Mouse (Mus musculus) E14TG2a.4 (cell line): ENCODE data around the gene Cldn1.

Experiments used
- H3K27me3 ChIP-seq: 2 replicates; pipeline ENCODE4 v1.6.1; 2014; ENCODE audit warnings: low read length, control low read depth; ENCODE audit not compliant: insufficient read depth
- H3K36me3 ChIP-seq: 2 replicates; pipeline ENCODE4 v1.6.1; 2014; ENCODE audit warnings: low read length, control low read depth; ENCODE audit not compliant: insufficient read depth
- H3K4me1 ChIP-seq: replicated peaks from 2 replicates; pipeline ENCODE4 v1.6.1; 2014; ENCODE audit warnings: low read depth, low read length, control low read depth
- H3K4me3 ChIP-seq: replicated peaks from 2 replicates; pipeline ENCODE4 v1.5.1; 2014; ENCODE audit warnings: mild to moderate bottlenecking, low read length
- H3K9me3 ChIP-seq: 2 replicates; pipeline ENCODE4 v1.6.1; 2014; ENCODE audit warnings: low read length, control low read depth
- CTCF ChIP-seq: conservative IDR thresholded peaks from 2 replicates; pipeline ENCODE4 v1.5.1; 2014; ENCODE audit warnings: low read length
- NANOG ChIP-seq: IDR thresholded peaks from 2 replicates; pipeline ENCODE4 v1.6.1; 2014; ENCODE audit warnings: borderline replicate concordance, low read length, mixed read lengths
- POU5F1 ChIP-seq: IDR thresholded peaks from 2 replicates; pipeline ENCODE4 v1.6.1; 2014; ENCODE audit warnings: low read length, borderline replicate concordance

Gene Cldn1

DNA sequence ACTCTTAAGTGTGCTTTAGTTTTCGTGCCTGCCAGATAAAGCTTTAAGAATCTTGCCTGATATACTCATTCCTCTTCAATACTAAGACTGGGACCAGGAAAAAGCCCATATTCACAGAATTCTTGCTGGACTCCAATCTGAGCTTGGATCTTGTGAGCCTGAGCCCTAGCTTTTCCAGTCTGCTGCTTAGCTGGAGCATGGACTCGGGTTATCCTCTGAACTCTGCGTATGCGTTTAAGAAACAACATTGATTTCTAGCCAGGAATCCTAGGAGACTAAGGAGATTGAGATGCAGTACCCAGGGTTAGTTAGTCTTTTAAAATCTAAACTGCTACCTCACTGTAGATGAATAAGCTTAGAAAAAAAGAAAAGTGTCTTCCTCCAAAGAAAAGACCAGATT is 20.9 kb downstream of the Cldn1 start:
- Histone ChIP-seq H3K9me3 (no peaks in the 10 kb centered on the region), H3K4me3 (no peak overlapping the region), H3K4me1 (no peaks in the 10 kb centered on the region), H3K36me3 (no peaks in the 10 kb centered on the region), H3K27me3 (no peaks in the 10 kb centered on the region)
- no peak for TF ChIP-seq POU5F1
- TF ChIP-seq NANOG: no peak
- no peak for TF ChIP-seq CTCF

DNA sequence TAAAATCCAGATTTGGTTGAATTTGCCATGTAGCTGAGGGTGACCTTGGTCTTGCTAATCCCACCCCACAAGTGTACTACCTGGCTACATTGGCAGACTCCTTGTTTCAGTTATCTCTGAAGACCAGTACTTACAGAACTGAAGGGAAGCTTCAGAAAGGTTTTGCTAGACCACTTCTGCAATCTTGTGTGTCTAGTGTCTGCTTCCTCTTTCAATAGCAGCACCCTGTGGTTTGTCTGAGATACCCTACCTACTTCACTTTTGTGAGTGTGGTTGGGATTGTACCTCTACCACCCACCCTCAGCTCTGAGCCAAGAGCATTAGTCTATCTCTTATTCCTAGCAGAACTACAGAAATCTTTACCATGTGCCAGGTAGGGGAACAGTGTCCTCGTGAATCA is 22.8 kb downstream of the Cldn1 start:
- TF ChIP-seq NANOG (no peak), CTCF (no peak), POU5F1 (no peak)
- H3K4me3 ChIP-seq: no peak overlapping the region
- H3K27me3 ChIP-seq: no peaks in the 10 kb centered on the region
- no peaks in the 10 kb centered on the region for H3K36me3 ChIP-seq
- no peaks in the 10 kb centered on the region for H3K4me1 ChIP-seq
- H3K9me3 ChIP-seq: no peaks in the 10 kb centered on the region

DNA sequence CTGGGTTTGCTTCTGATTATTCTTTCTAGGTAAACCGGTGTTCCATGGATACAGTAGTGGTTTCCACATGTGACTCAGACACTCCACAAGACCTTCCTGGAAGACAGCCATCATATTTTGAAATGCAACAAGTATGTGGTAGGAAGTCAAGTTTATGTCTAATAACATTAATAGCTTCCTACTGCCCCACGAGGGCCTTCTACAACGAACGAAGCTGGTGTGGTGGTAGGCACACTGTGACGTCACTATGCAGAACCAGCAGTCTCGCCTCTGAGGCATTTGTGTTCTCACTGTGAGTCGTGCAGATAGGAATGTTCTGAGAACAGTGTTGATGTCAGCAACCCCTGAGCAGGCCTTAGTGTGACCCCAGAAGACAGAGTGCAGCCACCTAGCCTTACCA is 55.4 kb downstream of the Cldn1 start:
- H3K36me3 ChIP-seq: no peaks in the 10 kb centered on the region
- H3K4me3 ChIP-seq: no peak overlapping the region
- no peaks in the 10 kb centered on the region for H3K9me3 ChIP-seq
- no peak for TF ChIP-seq NANOG
- TF ChIP-seq POU5F1: no peak
- TF ChIP-seq CTCF: no peak
- H3K27me3 ChIP-seq: no peaks in the 10 kb centered on the region
- no peaks in the 10 kb centered on the region for H3K4me1 ChIP-seq

DNA sequence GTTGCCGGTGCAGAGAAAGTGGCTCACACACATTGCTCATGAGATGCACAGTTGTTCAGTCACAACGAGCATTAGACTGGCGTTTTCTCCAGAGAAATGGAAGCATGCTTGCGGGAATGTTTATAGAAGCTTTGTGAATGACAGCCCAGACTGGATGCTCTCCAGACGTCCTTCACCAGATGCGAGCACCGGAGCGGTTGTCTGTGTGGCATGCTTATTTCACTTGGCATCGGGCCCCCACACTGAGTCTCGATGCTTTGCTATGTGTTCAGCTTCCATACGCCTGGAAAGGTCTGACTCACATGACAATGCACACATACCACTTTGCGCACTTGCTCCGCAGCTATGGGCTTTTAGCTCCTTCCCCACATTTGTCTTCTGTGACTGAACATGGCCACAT is 56.8 kb downstream of the Cldn1 start:
- Histone ChIP-seq H3K4me1 (no peaks in the 10 kb centered on the region), H3K27me3 (no peaks in the 10 kb centered on the region), H3K36me3 (no peaks in the 10 kb centered on the region), H3K4me3 (no peak overlapping the region), H3K9me3 (no peaks in the 10 kb centered on the region)
- TF ChIP-seq NANOG: no peak
- TF ChIP-seq POU5F1: no peak
- no peak for TF ChIP-seq CTCF

DNA sequence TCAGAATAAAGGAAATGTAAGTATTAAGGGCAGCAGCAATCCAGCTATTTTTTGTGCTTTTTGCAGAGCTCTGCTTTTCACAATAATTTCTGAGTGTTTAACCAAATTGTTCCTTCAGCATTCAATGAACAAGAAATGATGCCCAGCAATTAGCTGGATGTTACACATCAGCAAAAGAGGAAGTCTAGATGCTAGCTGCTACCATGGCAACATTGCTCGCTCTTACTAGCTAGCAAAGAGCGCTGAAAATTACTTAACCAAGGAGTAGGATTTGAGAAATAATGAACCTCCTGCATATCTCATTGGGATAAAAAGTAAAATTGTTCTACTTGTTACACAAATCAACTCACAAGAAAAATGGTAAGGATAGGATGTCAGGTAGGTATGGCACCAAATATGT is 62.2 kb downstream of the Cldn1 start:
- Histone ChIP-seq H3K4me3 (no peak overlapping the region), H3K9me3 (no peaks in the 10 kb centered on the region), H3K36me3 (no peaks in the 10 kb centered on the region), H3K4me1 (no peaks in the 10 kb centered on the region), H3K27me3 (no peaks in the 10 kb centered on the region)
- TF ChIP-seq NANOG (no peak), CTCF (no peak), POU5F1 (no peak)
